Mouse (Mus musculus) intestine, embryonic 14.5 days (tissue): ENCODE measurements around the gene BC005537. TPM values are rescaled to one million over a fixed set of nuclear protein-coding genes. Genes with fewer than 3 reads are reported as not detected.

Source experiments
- ATAC-seq: fragments of 200-750 bp; cut with Nextera tagmentation; replicated peaks from 2 replicates; pipeline ENCODE4 v1.8.0; 2017; ENCODE audit warnings: low read depth, moderate number of reproducible peaks, moderate TSS enrichment, moderate library complexity; ENCODE audit not compliant: low FRiP score, low TSS enrichment
- DNase-seq: peaks from one replicate; pipeline ENCODE4 v3.0.0-alpha.2; 2018; ENCODE audit warnings: low spot score
- H3K27ac ChIP-seq: fragments of 300-500 bp; sonication (generic); 2 replicates; pipeline ENCODE4 v1.5.1; 2014; ENCODE audit warnings: low read depth, mild to moderate bottlenecking, control low read depth
- H3K27me3 ChIP-seq: fragments of 300-500 bp; sonication (generic); replicated peaks from 2 replicates; pipeline ENCODE4 v1.6.1; 2014; ENCODE audit warnings: low read length, control low read depth; ENCODE audit not compliant: control insufficient read depth, insufficient read depth
- H3K36me3 ChIP-seq: fragments of 300-500 bp; sonication (generic); 2 replicates; pipeline ENCODE4 v1.6.1; 2014; ENCODE audit warnings: low read length, control low read depth; ENCODE audit not compliant: control insufficient read depth, insufficient read depth
- H3K4me1 ChIP-seq: fragments of 300-500 bp; sonication (generic); replicated peaks from 2 replicates; pipeline ENCODE4 v1.6.1; 2014; ENCODE audit warnings: low read length, control low read depth, mixed read lengths; ENCODE audit not compliant: control insufficient read depth, insufficient read depth
- H3K4me2 ChIP-seq: fragments of 300-500 bp; sonication (generic); 2 replicates; pipeline ENCODE4 v1.6.1; 2014; ENCODE audit warnings: low read length
- H3K4me3 ChIP-seq: fragments of 300-500 bp; sonication (generic); 2 replicates; pipeline ENCODE4 v1.5.1; 2014; ENCODE audit warnings: low read depth, low read length, control low read depth, mixed read lengths
- H3K9ac ChIP-seq: fragments of 300-500 bp; sonication (generic); 2 replicates; pipeline ENCODE4 v1.6.1; 2014; ENCODE audit warnings: mild to moderate bottlenecking, low read length
- H3K9me3 ChIP-seq: fragments of 300-500 bp; sonication (generic); 2 replicates; pipeline ENCODE4 v1.6.1; 2016; ENCODE audit warnings: low read length, control low read depth; ENCODE audit not compliant: control insufficient read depth
- WGBS: fragments of 180-500 bp; shearing (Covaris S2); extraction: QIAGEN DNeasy Blood & Tissue Kit; methylation state at CpG from one replicate; pipeline ENCODE4 v1.1.7; 2014; 5-methylcytosine and 5-hydroxymethylcytosine counted together
- polyA plus RNA-seq: library from polyadenylated mRNA; unstranded; fragments of >200 nt; fragmentation: Nextera tagmentation; extraction: Ambion mirVana; gene quantifications from 2 replicates; pipeline ENCODE4 v1.2.1, GENCODE M21; 2014

Gene BC005537
- polyA plus RNA-seq, 1 experiment from 2014 or later = 27.0 TPM

GRCm38 (mm10) chr13:24844983-24845955 is 43.8 kb downstream of the BC005537 start, which contains the start of gene D130043K22Rik:
D130043K22Rik (plus strand) TSS chr13:24845135.
- WGBS = 14% methylated on average over 40 of the region's 40 CpGs
- peak; percentile 79 for DNase-seq
- Histone ChIP-seq H3K36me3 (peaks cover 21% of the 10 kb centered on the region), H3K27me3 (no peaks in the 10 kb centered on the region), H3K9me3 (no peaks in the 10 kb centered on the region), H3K9ac (no peak within 1 kb of the TSS), H3K4me1 (no peaks in the 10 kb centered on the region; the same call in 1 of the 2 replicates), H3K4me3 (peak within 1 kb of the TSS; percentile 32), H3K4me2 (peak within 1 kb of the TSS; percentile 86), H3K27ac (no peak within 1 kb of the TSS)
- ATAC-seq = peak; percentile 76

- Histone ChIP-seq H3K36me3 (no peaks in the 10 kb centered on the region), H3K9me3 (no peaks in the 10 kb centered on the region), H3K27ac (no peak overlapping the region), H3K4me2 (no peak overlapping the region), H3K4me1 (no peaks in the 10 kb centered on the region; the same call in 1 of the 2 replicates), H3K9ac (no peak overlapping the region), H3K4me3 (no peak overlapping the region), H3K27me3 (no peaks in the 10 kb centered on the region)
- no peak for DNase-seq
- WGBS = 65% methylated on average over 4 of the region's 4 CpGs
- 0 out of 2 replicates have a peak, but pooled peaks have one; percentile 52 for ATAC-seq
Measured at GRCm38 (mm10) chr13:24849318-24849717, 47.9 kb downstream of the BC005537 start.

- Histone ChIP-seq H3K4me1 (no peaks in the 10 kb centered on the region), H3K27me3 (no peaks in the 10 kb centered on the region), H3K9me3 (no peaks in the 10 kb centered on the region), H3K4me2 (no peak overlapping the region), H3K27ac (no peak overlapping the region), H3K9ac (no peak overlapping the region), H3K36me3 (no peaks in the 10 kb centered on the region), H3K4me3 (no peak overlapping the region)
- 73% methylated on average over 2 of the region's 2 CpGs for WGBS
- no peak for ATAC-seq
- DNase-seq = no peak
Measured at GRCm38 (mm10) chr13:24851989-24852388, 50.5 kb downstream of the BC005537 start.

- H3K4me2 ChIP-seq = no peak overlapping the region
- 86% methylated on average over 3 of the region's 3 CpGs for WGBS
- no peaks in the 10 kb centered on the region for H3K9me3 ChIP-seq
- no peak for DNase-seq
- ATAC-seq = no peak
- H3K4me3 ChIP-seq = no peak overlapping the region
- H3K9ac ChIP-seq = no peak overlapping the region
- H3K27me3 ChIP-seq = no peaks in the 10 kb centered on the region
- no peaks in the 10 kb centered on the region for H3K36me3 ChIP-seq
- no peaks in the 10 kb centered on the region for H3K4me1 ChIP-seq
- H3K27ac ChIP-seq = no peak overlapping the region
Measured at GRCm38 (mm10) chr13:24852570-24852969, 51.1 kb downstream of the BC005537 start.

- Histone ChIP-seq H3K4me2 (no peak overlapping the region), H3K9ac (no peak overlapping the region), H3K27me3 (no peaks in the 10 kb centered on the region), H3K9me3 (no peaks in the 10 kb centered on the region), H3K4me1 (no peaks in the 10 kb centered on the region; the same call in 1 of the 2 replicates), H3K36me3 (no peaks in the 10 kb centered on the region), H3K27ac (no peak overlapping the region), H3K4me3 (no peak overlapping the region)
- no peak for DNase-seq
- peak; percentile 56; the same call in 1 of the 2 replicates for ATAC-seq
Measured at GRCm38 (mm10) chr13:24859115-24859514, 57.7 kb downstream of the BC005537 start.

GRCm38 (mm10) chr13:24861084-24861483 is 59.6 kb downstream of the BC005537 start:
- Histone ChIP-seq H3K36me3 (no peaks in the 10 kb centered on the region), H3K9me3 (no peaks in the 10 kb centered on the region), H3K4me1 (no peaks in the 10 kb centered on the region; the same call in 1 of the 2 replicates), H3K9ac (no peak overlapping the region), H3K27me3 (no peaks in the 10 kb centered on the region), H3K4me3 (no peak overlapping the region), H3K4me2 (no peak overlapping the region), H3K27ac (no peak overlapping the region)
- DNase-seq (no peak), ATAC-seq (no peak)
- 64% methylated on average over 12 of the region's 12 CpGs for WGBS

- DNase-seq = no peak
- 48% methylated on average over 7 of the region's 7 CpGs for WGBS
- Histone ChIP-seq H3K27ac (no peak overlapping the region), H3K36me3 (no peaks in the 10 kb centered on the region), H3K4me3 (no peak overlapping the region), H3K9me3 (no peaks in the 10 kb centered on the region), H3K27me3 (no peaks in the 10 kb centered on the region), H3K9ac (no peak overlapping the region), H3K4me2 (no peak overlapping the region), H3K4me1 (no peaks in the 10 kb centered on the region; the same call in 1 of the 2 replicates)
- no peak for ATAC-seq
Measured at GRCm38 (mm10) chr13:24862021-24862420, 60.6 kb downstream of the BC005537 start.

GRCm38 (mm10) chr13:24862520-24862919 is 61.1 kb downstream of the BC005537 start:
- ATAC-seq (no peak), DNase-seq (no peak)
- 73% methylated on average over 7 of the region's 7 CpGs for WGBS
- no peaks in the 10 kb centered on the region; the same call in 1 of the 2 replicates for H3K4me1 ChIP-seq
- H3K36me3 ChIP-seq = no peaks in the 10 kb centered on the region
- H3K9me3 ChIP-seq = no peaks in the 10 kb centered on the region
- H3K4me3 ChIP-seq = no peak overlapping the region
- no peak overlapping the region for H3K27ac ChIP-seq
- H3K27me3 ChIP-seq = no peaks in the 10 kb centered on the region
- H3K4me2 ChIP-seq = no peak overlapping the region
- H3K9ac ChIP-seq = no peak overlapping the region
